Comparison of ENCODE assay signal across 9 mouse cellular contexts in the genomic region with DNA sequence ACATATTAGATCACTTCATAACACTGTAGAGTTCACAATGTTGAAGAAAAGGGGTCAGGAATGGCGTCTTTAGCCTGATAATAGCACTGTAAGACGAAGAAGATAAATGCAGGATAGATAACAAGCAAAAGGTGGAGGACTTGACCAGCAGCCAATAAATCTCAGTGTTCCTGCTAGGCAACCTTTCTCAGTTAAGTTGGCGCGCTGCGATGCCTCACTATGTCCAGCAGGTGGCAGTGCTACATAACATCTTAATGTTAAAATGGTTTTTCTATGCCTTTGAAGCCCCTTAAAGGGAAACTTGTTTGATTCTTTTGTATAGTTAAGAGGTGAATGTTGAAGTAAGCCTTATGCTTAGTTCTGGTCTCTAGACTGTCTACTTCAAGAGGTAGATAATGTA. TPM values are rescaled to one million over a fixed set of nuclear protein-coding genes. Genes with fewer than 3 reads are reported as not detected.
DNase-seq lines count a peak whose midpoint lies in the region; ATAC-seq and TF ChIP-seq lines count a peak whose summit lies in the region.
"Had no signal": no experiment of that assay in that cellular context is flagged by ENCODE, and none has a peak within 500 bp of the region (broad histone marks: within the 10 kb centered on the region; RNA-seq: fewer than 3 reads in every experiment).

No protein-coding gene starts in this region.

- H3K36me3 ChIP-seq in intestine, postnatal 0 days (ENCODE audit: control insufficient read depth, insufficient read depth), result no peaks in the 10 kb centered on the region
- no peaks in the 10 kb centered on the region for H3K36me3 ChIP-seq in intestine, embryonic 15.5 days
- H3K36me3 ChIP-seq: embryonic facial prominence, embryonic 15.5 days had no signal

- under 1% methylated on average over 5 of the region's 5 CpGs for whole genome bisulfite sequencing in intestine, postnatal 0 days
- 2% methylated on average over 5 of the region's 5 CpGs for WGBS in intestine, embryonic 15.5 days

- H3K9ac ChIP-seq in intestine, postnatal 0 days (ENCODE audit: low read depth, low read length), result no peak overlapping the region
- no peak overlapping the region for H3K9ac ChIP-seq in intestine, embryonic 15.5 days
- H3K9ac ChIP-seq: embryonic facial prominence, embryonic 15.5 days had no signal

- peak; percentile 19 for DNase-seq in adrenal gland, adult 8-10 months
- peak; percentile 92 for DNase-seq in embryo, embryonic 10.5 days (ENCODE audit: low spot score)
- DNase-seq in heart, postnatal 25 days (ENCODE audit: low spot score), result peak; percentile 21
- DNase-seq in left cerebral cortex, postnatal 10 days (ENCODE audit: extremely low spot score in 1 of 2, low spot score in 2 of 2), result peak; percentile 45 to 70
- peak; percentile 12 for DNase-seq in ovary, adult 18-20 months (ENCODE audit: low spot score)
- peak; percentile 78 for DNase-seq in thymus, postnatal 0 days (ENCODE audit: low spot score)

- intact Hi-C loops in heart, postnatal 25 days (cut with DNase I), result loop anchor here (1.0 to 10.0 kb wide), 2 partner anchors 107 to 259 kb away; partner anchors contain the start of gene Kif20b
- intact Hi-C loops in left cerebral cortex, postnatal 10 days (cut with DNase I), result loop anchor here (5.0 to 10.0 kb wide), 3 partner anchors 106 to 1399 kb away; partner anchors contain the start of gene Kif20b

- H3K4me1 ChIP-seq in intestine, postnatal 0 days (replicated peaks; ENCODE audit: control insufficient read depth, insufficient read depth, low read length), result no peaks in the 10 kb centered on the region
- H3K4me1 ChIP-seq in intestine, embryonic 15.5 days (replicated peaks), result no peaks in the 10 kb centered on the region; the same call in 1 of the 2 replicates
- H3K4me1 ChIP-seq: embryonic facial prominence, embryonic 15.5 days had no signal

- no peaks in the 10 kb centered on the region for H3K27me3 ChIP-seq in intestine, postnatal 0 days (replicated peaks; ENCODE audit: control insufficient read depth, insufficient read depth, low read length)
- H3K27me3 ChIP-seq in intestine, embryonic 15.5 days (replicated peaks), result no peaks in the 10 kb centered on the region
- H3K27me3 ChIP-seq: embryonic facial prominence, embryonic 15.5 days had no signal

- ATAC-seq in intestine, postnatal 0 days, result no peak
- no peak for ATAC-seq in intestine, embryonic 15.5 days

- no peak overlapping the region for H3K4me2 ChIP-seq in intestine, postnatal 0 days (replicated peaks; ENCODE audit: low read depth)
- H3K4me2 ChIP-seq in intestine, embryonic 15.5 days (replicated peaks), result no peak overlapping the region
- H3K4me2 ChIP-seq: embryonic facial prominence, embryonic 15.5 days had no signal

- no peaks in the 10 kb centered on the region for H3K9me3 ChIP-seq in intestine, postnatal 0 days (ENCODE audit: control insufficient read depth)
- no peaks in the 10 kb centered on the region for H3K9me3 ChIP-seq in intestine, embryonic 15.5 days
- H3K9me3 ChIP-seq: embryonic facial prominence, embryonic 15.5 days had no signal

- no peak overlapping the region for H3K4me3 ChIP-seq in intestine, postnatal 0 days (ENCODE audit: low read depth, low read length)
- H3K4me3 ChIP-seq in intestine, embryonic 15.5 days (replicated peaks), result no peak overlapping the region
- H3K4me3 ChIP-seq: embryonic facial prominence, embryonic 15.5 days had no signal

- peak; percentile 93 for TF ChIP-seq CTCF in intestine, postnatal 0 days (IDR thresholded peaks at IDR 0.05; ENCODE audit: low read depth)

- no peak overlapping the region for H3K27ac ChIP-seq in intestine, postnatal 0 days (ENCODE audit: low read depth, low read length)
- H3K27ac ChIP-seq in intestine, embryonic 15.5 days, result no peak overlapping the region
- H3K27ac ChIP-seq: embryonic facial prominence, embryonic 15.5 days had no signal

RNA-seq across cellular contexts. Expression of gene Ifit1, which starts 25.5 kb away (rescaled TPM):
- 87.0 and 90.6 TPM in 2 replicates for polyA plus RNA-seq in intestine, postnatal 0 days (2015; fragmentation: Nextera tagmentation; extraction: Ambion mirVana)
- 7.9 and 9.1 TPM in 2 replicates for polyA plus RNA-seq in intestine, embryonic 15.5 days (2015; fragmentation: Nextera tagmentation; extraction: Ambion mirVana)
- 1 to 10 TPM; 4.8 to 9.4 (median 6.0) TPM for total RNA-seq in adrenal gland, adult 8-10 months (2022)
- 1 to 10 TPM; 1.4 TPM for total RNA-seq in heart, postnatal 25 days (2021)
- under 1 TPM in 1 of 2 experiments, not detected in 1; 0.13 TPM for total RNA-seq in left cerebral cortex, postnatal 10 days (2021)
- polyA plus RNA-seq in thymus, postnatal 0 days (2015; fragmentation: Nextera tagmentation; extraction: Ambion mirVana), result 21.5 and 27.1 TPM in 2 replicates

RNA-seq across cellular contexts. Expression of gene Ifit1bl2, which starts 25.6 kb away (rescaled TPM):
- polyA plus RNA-seq in intestine, postnatal 0 days (2015; fragmentation: Nextera tagmentation; extraction: Ambion mirVana), result 128 and 134 TPM in 2 replicates
- polyA plus RNA-seq in intestine, embryonic 15.5 days (2015; fragmentation: Nextera tagmentation; extraction: Ambion mirVana), result 7.3 and 9.7 TPM in 2 replicates
- under 1 TPM; 0.14 to 0.34 (median 0.25) TPM for total RNA-seq in adrenal gland, adult 8-10 months (2022)
- total RNA-seq in heart, postnatal 25 days (2021), result 1 to 10 TPM; 1.2 to 1.5 TPM
- under 1 TPM; 0.30 to 0.47 TPM for total RNA-seq in left cerebral cortex, postnatal 10 days (2021)
- 0.14 and 0.21 TPM in 2 replicates for polyA plus RNA-seq in thymus, postnatal 0 days (2015; fragmentation: Nextera tagmentation; extraction: Ambion mirVana)

RNA-seq across cellular contexts. Expression of gene Ifit3b, which starts 58.4 kb away (rescaled TPM):
- polyA plus RNA-seq in intestine, postnatal 0 days (2015; fragmentation: Nextera tagmentation; extraction: Ambion mirVana), result 2.2 and 2.3 TPM in 2 replicates
- 0.23 and 0.29 TPM in 2 replicates for polyA plus RNA-seq in intestine, embryonic 15.5 days (2015; fragmentation: Nextera tagmentation; extraction: Ambion mirVana)
- 1 to 10 TPM; 2.6 to 7.4 (median 5.4) TPM for total RNA-seq in adrenal gland, adult 8-10 months (2022)
- 1 to 10 TPM; 1.1 TPM for total RNA-seq in heart, postnatal 25 days (2021)
- under 1 TPM; 0.21 to 0.51 TPM for total RNA-seq in left cerebral cortex, postnatal 10 days (2021)
- polyA plus RNA-seq in thymus, postnatal 0 days (2015; fragmentation: Nextera tagmentation; extraction: Ambion mirVana), result 6.6 and 7.7 TPM in 2 replicates

Comparison
In these comparisons a context has a peak if more than half of its experiments do, and no peak if none do; other contexts are left out.
1. DNase-seq: peak in every context shown above with its lines; median percentile 92 in embryo, embryonic 10.5 days; 78 in thymus, postnatal 0 days; 58 in left cerebral cortex, postnatal 10 days; 21 in heart, postnatal 25 days; 19 in adrenal gland, adult 8-10 months; 12 in ovary, adult 18-20 months.